Mouse (Mus musculus): ENCODE measurements around the gene Hibadh. TPM values are rescaled to one million over a fixed set of nuclear protein-coding genes. Genes with fewer than 3 reads are reported as not detected.

Hibadh gene
- polyA plus RNA-seq, 1 experiment from 2014 or later = 40.2 TPM

GRCm38 (mm10) chr6:52620090-52620489 is 20.1 kb downstream of the Hibadh start:
- Histone ChIP-seq H3K4me3 (ENCODE audit: inconsistent target) (no peak overlapping the region), H3K36me3 (ENCODE audit: inconsistent target) (no peaks in the 10 kb centered on the region; the same call in 1 of the 2 replicates), H3K27ac (no peak overlapping the region), H3K79me2 (ENCODE audit: inconsistent target) (no peaks in the 10 kb centered on the region)
- WGBS (ENCODE audit: missing documents) = 97% methylated on average over 2 of the region's 2 CpGs

- 71% methylated on average over 6 of the region's 6 CpGs for WGBS (ENCODE audit: missing documents)
- H3K36me3 ChIP-seq (ENCODE audit: inconsistent target) = no peaks in the 10 kb centered on the region
- no peak overlapping the region for H3K4me3 ChIP-seq (ENCODE audit: inconsistent target)
Observed at GRCm38 (mm10) chr6:52609626-52610352, 30.4 kb downstream of the Hibadh start.

GRCm38 (mm10) chr6:52608121-52608520 is 32.1 kb downstream of the Hibadh start:
- 98% methylated on average over 4 of the region's 4 CpGs for WGBS (ENCODE audit: missing documents)
- Histone ChIP-seq H3K27ac (no peak overlapping the region), H3K4me3 (ENCODE audit: inconsistent target) (no peak overlapping the region), H3K79me2 (ENCODE audit: inconsistent target) (no peaks in the 10 kb centered on the region), H3K36me3 (ENCODE audit: inconsistent target) (no peaks in the 10 kb centered on the region)

More at GRCm38 (mm10) chr6:52609626-52610352, 30.4 kb downstream of the Hibadh start:
- Histone ChIP-seq H3K79me2 (ENCODE audit: inconsistent target) (no peaks in the 10 kb centered on the region), H3K27ac (no peak overlapping the region)

GRCm38 (mm10) chr6:52606746-52607347 is 33.3 kb downstream of the Hibadh start:
- no peak overlapping the region for H3K27ac ChIP-seq
- 59% methylated on average over 7 of the region's 7 CpGs for WGBS (ENCODE audit: missing documents)
- H3K79me2 ChIP-seq (ENCODE audit: inconsistent target) = no peaks in the 10 kb centered on the region
- no peak overlapping the region for H3K4me3 ChIP-seq (ENCODE audit: inconsistent target)
- H3K36me3 ChIP-seq (ENCODE audit: inconsistent target) = no peaks in the 10 kb centered on the region

- WGBS (ENCODE audit: missing documents) = 95% methylated on average over 7 of the region's 7 CpGs
- no peaks in the 10 kb centered on the region for H3K79me2 ChIP-seq (ENCODE audit: inconsistent target)
- no peaks in the 10 kb centered on the region for H3K36me3 ChIP-seq (ENCODE audit: inconsistent target)
- H3K4me3 ChIP-seq (ENCODE audit: inconsistent target) = no peak overlapping the region
- H3K27ac ChIP-seq = no peak overlapping the region
Observed at GRCm38 (mm10) chr6:52601706-52602642, 38.2 kb downstream of the Hibadh start.

- 56% methylated on average over 4 of the region's 4 CpGs for WGBS (ENCODE audit: missing documents)
- Histone ChIP-seq H3K79me2 (ENCODE audit: inconsistent target) (no peaks in the 10 kb centered on the region), H3K4me3 (ENCODE audit: inconsistent target) (no peak overlapping the region), H3K36me3 (ENCODE audit: inconsistent target) (no peaks in the 10 kb centered on the region), H3K27ac (no peak overlapping the region)
Observed at GRCm38 (mm10) chr6:52601117-52601516, 39.1 kb downstream of the Hibadh start.

GRCm38 (mm10) chr6:52594752-52595151 is 45.4 kb downstream of the Hibadh start:
- H3K79me2 ChIP-seq (ENCODE audit: inconsistent target) = no peaks in the 10 kb centered on the region
- no peaks in the 10 kb centered on the region for H3K36me3 ChIP-seq (ENCODE audit: inconsistent target)
- WGBS (ENCODE audit: missing documents) = 94% methylated on average over 1 of the region's 1 CpGs
- no peak overlapping the region for H3K4me3 ChIP-seq (ENCODE audit: inconsistent target)
- no peak overlapping the region for H3K27ac ChIP-seq

- Histone ChIP-seq H3K79me2 (ENCODE audit: inconsistent target) (no peaks in the 10 kb centered on the region), H3K36me3 (ENCODE audit: inconsistent target) (no peaks in the 10 kb centered on the region), H3K4me3 (ENCODE audit: inconsistent target) (no peak overlapping the region), H3K27ac (no peak overlapping the region)
Observed at GRCm38 (mm10) chr6:52586564-52586963, 53.6 kb downstream of the Hibadh start.

GRCm38 (mm10) chr6:52584383-52584782 is 55.8 kb downstream of the Hibadh start:
- Histone ChIP-seq H3K4me3 (ENCODE audit: inconsistent target) (no peak overlapping the region), H3K36me3 (ENCODE audit: inconsistent target) (no peaks in the 10 kb centered on the region), H3K27ac (no peak overlapping the region), H3K79me2 (ENCODE audit: inconsistent target) (no peaks in the 10 kb centered on the region)
- WGBS (ENCODE audit: missing documents) = 87% methylated on average over 5 of the region's 8 CpGs

GRCm38 (mm10) chr6:52581081-52581480 is 59.1 kb downstream of the Hibadh start:
- Histone ChIP-seq H3K79me2 (ENCODE audit: inconsistent target) (no peaks in the 10 kb centered on the region), H3K36me3 (ENCODE audit: inconsistent target) (no peaks in the 10 kb centered on the region), H3K4me3 (ENCODE audit: inconsistent target) (no peak overlapping the region), H3K27ac (no peak overlapping the region)
- 100% methylated on average over 3 of the region's 4 CpGs for WGBS (ENCODE audit: missing documents)

GRCm38 (mm10) chr6:52578322-52578721 is 61.9 kb downstream of the Hibadh start:
- H3K27ac ChIP-seq = no peak overlapping the region
- no peaks in the 10 kb centered on the region for H3K36me3 ChIP-seq (ENCODE audit: inconsistent target)
- no peaks in the 10 kb centered on the region for H3K79me2 ChIP-seq (ENCODE audit: inconsistent target)
- WGBS (ENCODE audit: missing documents) = 97% methylated on average over 2 of the region's 2 CpGs
- H3K4me3 ChIP-seq (ENCODE audit: inconsistent target) = no peak overlapping the region

- H3K79me2 ChIP-seq (ENCODE audit: inconsistent target) = no peaks in the 10 kb centered on the region
- H3K36me3 ChIP-seq (ENCODE audit: inconsistent target) = no peaks in the 10 kb centered on the region
- no peak overlapping the region for H3K27ac ChIP-seq
- no peak overlapping the region for H3K4me3 ChIP-seq (ENCODE audit: inconsistent target)
- WGBS (ENCODE audit: missing documents) = 51% methylated on average over 4 of the region's 4 CpGs
Observed at GRCm38 (mm10) chr6:52577270-52577669, 62.9 kb downstream of the Hibadh start.

GRCm38 (mm10) chr6:52568706-52569105 is 71.5 kb downstream of the Hibadh start:
- 94% methylated on average over 6 of the region's 6 CpGs for WGBS (ENCODE audit: missing documents)
- H3K79me2 ChIP-seq (ENCODE audit: inconsistent target) = no peaks in the 10 kb centered on the region
- H3K4me3 ChIP-seq (ENCODE audit: inconsistent target) = no peak overlapping the region
- no peak overlapping the region for H3K27ac ChIP-seq
- H3K36me3 ChIP-seq (ENCODE audit: inconsistent target) = no peaks in the 10 kb centered on the region

- H3K79me2 ChIP-seq (ENCODE audit: inconsistent target) = no peaks in the 10 kb centered on the region
- no peak overlapping the region for H3K27ac ChIP-seq
- no peak overlapping the region for H3K4me3 ChIP-seq (ENCODE audit: inconsistent target)
- H3K36me3 ChIP-seq (ENCODE audit: inconsistent target) = no peaks in the 10 kb centered on the region
- WGBS (ENCODE audit: missing documents) = 94% methylated on average over 20 of the region's 20 CpGs
Observed at GRCm38 (mm10) chr6:52567327-52568299, 72.6 kb downstream of the Hibadh start.
